Mouse (Mus musculus) ES-Bruce4 (cell line): ENCODE measurements around the gene Pde4dip.

ENCODE experiments used
- CTCF ChIP-seq: IDR thresholded peaks from one replicate; pipeline ENCODE4 v1.8.1; 2011; ENCODE audit warnings: low read depth, low read length
- EP300 ChIP-seq: IDR thresholded peaks from 2 replicates; pipeline ENCODE4 v1.6.1; 2011; ENCODE audit warnings: low read depth, low read length; ENCODE audit not compliant: insufficient read depth

DNA sequence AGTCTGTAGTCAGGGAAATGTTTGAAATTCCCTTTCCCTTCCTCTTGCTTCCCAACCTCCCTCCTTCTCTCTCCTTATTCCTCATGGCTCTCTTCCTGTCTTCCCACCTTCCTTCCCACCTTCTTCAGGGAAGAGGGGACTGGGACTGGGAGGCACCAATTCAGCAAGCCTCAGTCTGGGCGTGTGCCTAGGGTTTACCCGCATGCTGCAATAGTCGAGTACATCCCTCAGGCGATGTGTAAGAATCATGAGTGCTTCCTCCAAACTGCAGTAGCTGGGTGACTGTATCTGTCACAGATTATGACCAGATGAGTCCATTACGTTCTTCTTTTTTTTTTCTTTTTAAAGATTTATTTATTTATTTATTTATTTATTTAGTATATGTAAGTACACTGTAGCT is 45.3 kb upstream of the Pde4dip start:
- TF ChIP-seq EP300: no peak
- no peak for TF ChIP-seq CTCF
